Mouse (Mus musculus) bone marrow, adult 2 months (tissue): Measurements from ENCODE around the gene Rrp1b. TPM values are rescaled to one million over a fixed set of nuclear protein-coding genes. Genes with fewer than 3 reads are reported as not detected.

Experiments used
- H3K27ac ChIP-seq: fragments of 200-500 bp; 2 replicates; pipeline ENCODE4 v1.5.1; 2012; ENCODE audit warnings: low read depth, mild to moderate bottlenecking, control low read depth, inconsistent platforms, low read length; ENCODE audit not compliant: control insufficient read depth, poor library complexity, insufficient read depth
- H3K4me1 ChIP-seq: fragments of 200-500 bp; 2 replicates; pipeline ENCODE4 v1.6.1; 2011; ENCODE audit warnings: low read length; ENCODE audit not compliant: control insufficient read depth, insufficient read depth
- H3K4me3 ChIP-seq: fragments of 200-500 bp; replicated peaks from 2 replicates; pipeline ENCODE3; 2011; ENCODE audit warnings: mild to moderate bottlenecking, low read depth, low read length, control low read depth; ENCODE audit not compliant: control insufficient read depth
- CTCF ChIP-seq: fragments of 200-500 bp; IDR thresholded peaks from 2 replicates; pipeline ENCODE4 v1.5.1; 2011; ENCODE audit warnings: low read length, control low read depth; ENCODE audit not compliant: control insufficient read depth, insufficient read depth
- POLR2A ChIP-seq: fragments of 200-500 bp; IDR thresholded peaks from 2 replicates; pipeline ENCODE4 v1.6.1; 2011; ENCODE audit warnings: low read depth, mild to moderate bottlenecking, control low read depth, low read length, borderline replicate concordance; ENCODE audit not compliant: control insufficient read depth
- WGBS: fragments of 180-500 bp; shearing (Covaris S2); methylation state at CpG from one replicate; pipeline ENCODE4 v1.1.7; 2018; 5-methylcytosine and 5-hydroxymethylcytosine counted together
- polyA plus RNA-seq: library from polyadenylated mRNA; stranded (reverse); fragments of >200 nt; gene quantifications from 2 replicates; pipeline ENCODE4 v1.2.4, GENCODE M21; 2011; ENCODE audit warnings: low replicate concordance; ENCODE audit not compliant: missing spikeins, insufficient read depth, insufficient read length

Rrp1b gene
- 18.1 and 40.3 TPM in 2 replicates for polyA plus RNA-seq

DNA sequence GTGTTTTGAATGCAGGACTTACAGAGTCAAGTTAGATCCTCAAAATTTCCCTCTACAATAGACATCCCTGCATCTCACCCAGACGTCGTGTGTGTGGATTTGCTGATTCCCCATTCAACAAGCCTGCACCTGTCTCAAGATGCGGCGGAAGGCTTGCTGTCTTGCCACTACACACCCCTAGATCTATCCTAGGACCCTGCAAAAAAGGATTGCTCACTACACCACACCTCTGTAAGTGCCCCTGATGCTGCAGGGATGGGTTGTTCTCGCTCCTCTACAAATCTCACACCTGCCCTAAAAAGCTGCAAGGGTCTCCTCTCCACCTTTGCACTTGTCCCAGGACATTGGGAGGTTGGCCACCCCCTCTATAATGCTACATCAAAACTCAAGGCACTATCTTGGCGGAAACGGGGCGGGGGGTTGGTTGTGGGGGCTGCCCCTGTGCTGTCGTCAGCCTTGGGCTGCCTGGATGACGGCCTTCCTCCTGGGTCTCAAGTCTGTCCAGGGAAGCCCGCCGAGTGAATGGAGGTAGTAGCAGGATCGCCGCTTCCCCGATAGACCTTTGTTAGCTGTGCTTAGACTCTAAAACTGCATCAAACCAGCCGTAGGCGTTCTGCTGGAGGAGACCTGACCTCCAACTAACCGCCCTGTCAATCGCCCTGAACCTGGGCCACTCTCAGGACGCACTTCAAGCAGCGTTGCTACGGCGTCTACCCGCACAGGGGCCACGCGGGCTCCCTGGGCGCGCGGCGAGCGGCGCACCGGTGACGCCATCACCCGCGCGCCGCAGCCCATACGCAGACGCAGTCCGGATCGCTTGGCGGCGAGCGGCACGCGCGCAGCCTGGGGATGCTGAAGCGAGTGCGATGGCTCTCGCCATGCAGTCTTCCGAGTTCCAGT is at the start of gene Rrp1b, which contains the start of gene Hsf2bp:
Gene Rrp1b, plus strand, starts transcription at position 492 of the 900 bp plus-strand sequence.
Gene Hsf2bp, minus strand, starts transcription at position 741 of the 900 bp plus-strand sequence.
- TF ChIP-seq POLR2A (peak; percentile 78; the same call in 1 of the 2 replicates), CTCF (no peak)
- WGBS: 6% methylated on average over 52 of the region's 52 CpGs
- Histone ChIP-seq H3K27ac (peak within 1 kb of the TSS; percentile 44; the same call in 1 of the 2 replicates), H3K4me1 (no peaks in the 10 kb centered on the region; the same call in 1 of the 2 replicates), H3K4me3 (peak within 1 kb of the TSS; percentile 84)

- H3K27ac ChIP-seq: no peak overlapping the region
- no peak for TF ChIP-seq CTCF
- no peak for TF ChIP-seq POLR2A
- WGBS: 83% methylated on average over 1 of the region's 1 CpGs
- H3K4me1 ChIP-seq: no peaks in the 10 kb centered on the region
- no peak overlapping the region for H3K4me3 ChIP-seq
Measured at GRCm38 (mm10) chr17:31986915-31987314, 49.0 kb upstream of the Rrp1b start.

GRCm38 (mm10) chr17:31989035-31989434 is 46.9 kb upstream of the Rrp1b start:
- H3K4me3 ChIP-seq: no peak overlapping the region
- TF ChIP-seq CTCF (no peak), POLR2A (no peak)
- no peak overlapping the region for H3K27ac ChIP-seq
- WGBS: 88% methylated on average over 2 of the region's 2 CpGs
- no peaks in the 10 kb centered on the region for H3K4me1 ChIP-seq

DNA sequence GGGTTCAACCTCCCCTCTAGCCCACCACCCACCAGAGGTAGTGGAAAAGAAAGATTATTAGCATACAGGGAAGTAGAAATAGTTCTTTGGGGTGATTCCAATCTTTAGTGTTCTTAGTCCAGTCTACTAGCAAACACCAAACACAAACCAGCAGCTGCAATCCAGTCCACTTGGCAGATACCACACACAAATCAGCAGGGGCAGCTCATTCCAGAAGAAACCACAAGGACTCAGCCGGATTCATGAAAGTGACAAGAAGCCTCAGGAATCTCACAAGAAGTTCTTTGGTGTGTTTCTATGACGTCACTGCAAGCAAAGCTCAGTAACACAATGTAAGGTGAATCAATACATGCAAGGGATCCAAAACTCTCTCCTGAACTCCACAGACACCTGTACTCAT is 43.9 kb upstream of the Rrp1b start:
- Histone ChIP-seq H3K4me1 (peaks cover 3% of the 10 kb centered on the region), H3K27ac (no peak overlapping the region), H3K4me3 (no peak overlapping the region)
- WGBS: 62% methylated on average over 2 of the region's 2 CpGs
- TF ChIP-seq CTCF: no peak
- no peak for TF ChIP-seq POLR2A

DNA sequence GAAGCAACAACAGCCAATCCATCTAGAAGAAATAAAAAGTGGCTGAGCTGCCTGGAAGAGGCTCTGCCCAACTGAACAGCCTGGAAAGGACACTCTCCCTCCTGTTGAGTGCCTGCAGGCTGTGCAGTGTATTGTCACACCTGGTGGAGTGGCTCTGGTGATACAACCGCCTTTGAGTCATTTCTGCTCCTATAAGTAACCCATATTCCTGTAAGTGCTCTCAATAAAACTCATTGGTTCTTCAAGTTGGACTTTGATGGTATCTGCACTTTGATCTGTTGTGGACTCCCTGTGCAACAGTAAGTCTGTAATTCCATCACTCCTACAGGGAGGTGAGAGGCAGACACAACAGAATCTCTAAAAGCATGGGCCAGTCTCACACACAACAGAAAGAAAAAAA is 42.5 kb upstream of the Rrp1b start:
- TF ChIP-seq POLR2A (no peak), CTCF (no peak)
- no peak overlapping the region for H3K4me3 ChIP-seq
- no peak overlapping the region for H3K27ac ChIP-seq
- WGBS: 89% methylated on average over 1 of the region's 1 CpGs
- peaks cover 3% of the 10 kb centered on the region for H3K4me1 ChIP-seq

DNA sequence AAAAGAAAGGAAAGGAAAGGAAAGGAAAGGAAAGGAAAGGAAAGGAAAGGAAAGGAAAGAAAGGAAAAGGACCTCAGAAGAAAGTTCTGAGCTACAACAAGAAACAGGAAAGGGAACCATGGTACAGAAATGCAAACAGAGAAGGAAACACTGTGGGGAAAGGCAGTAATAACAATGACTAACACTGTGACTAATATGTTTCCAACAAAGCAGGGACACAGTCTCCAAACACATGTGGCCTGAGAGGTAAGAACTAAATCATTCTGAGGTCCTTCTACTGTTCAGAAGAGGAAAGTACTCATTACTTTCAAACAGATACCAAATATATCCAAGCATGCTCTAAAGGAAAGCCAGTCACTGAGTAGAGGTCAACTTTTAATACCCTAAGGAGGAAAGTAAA is 41.8 kb upstream of the Rrp1b start:
- no peak for TF ChIP-seq POLR2A
- no peak overlapping the region for H3K27ac ChIP-seq
- H3K4me1 ChIP-seq: peaks cover 3% of the 10 kb centered on the region
- H3K4me3 ChIP-seq: no peak overlapping the region

- 20% methylated on average over 2 of the region's 2 CpGs for WGBS
- H3K4me1 ChIP-seq: peaks cover 3% of the 10 kb centered on the region
- no peak overlapping the region for H3K27ac ChIP-seq
- H3K4me3 ChIP-seq: no peak overlapping the region
- no peak for TF ChIP-seq CTCF
- TF ChIP-seq POLR2A: no peak
Measured at GRCm38 (mm10) chr17:31995784-31996183, 40.1 kb upstream of the Rrp1b start.

DNA sequence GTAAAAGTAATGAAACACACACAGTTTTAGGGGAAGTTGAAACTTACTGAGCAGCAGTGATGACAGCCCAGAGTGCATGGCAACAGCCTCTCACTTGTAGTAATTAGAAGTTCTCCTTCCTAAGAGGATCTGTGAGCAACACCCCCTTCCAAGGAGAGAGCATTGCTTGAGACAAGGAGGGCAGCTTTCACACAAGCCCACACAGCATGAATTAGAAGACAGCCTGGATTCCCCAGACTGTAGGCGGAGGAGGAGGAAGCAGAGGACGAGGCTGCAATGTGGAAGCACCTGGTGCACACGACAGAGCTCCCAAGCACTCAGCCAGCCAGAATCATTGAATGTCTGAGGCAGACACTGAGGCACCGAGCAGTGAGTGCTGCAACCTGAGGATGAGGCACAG is 39.6 kb upstream of the Rrp1b start:
- WGBS: 55% methylated on average over 4 of the region's 4 CpGs
- Histone ChIP-seq H3K27ac (peak overlapping the region; percentile 20; the same call in 1 of the 2 replicates), H3K4me1 (peaks cover 3% of the 10 kb centered on the region), H3K4me3 (no peak overlapping the region)
- TF ChIP-seq POLR2A: no peak
- no peak for TF ChIP-seq CTCF

DNA sequence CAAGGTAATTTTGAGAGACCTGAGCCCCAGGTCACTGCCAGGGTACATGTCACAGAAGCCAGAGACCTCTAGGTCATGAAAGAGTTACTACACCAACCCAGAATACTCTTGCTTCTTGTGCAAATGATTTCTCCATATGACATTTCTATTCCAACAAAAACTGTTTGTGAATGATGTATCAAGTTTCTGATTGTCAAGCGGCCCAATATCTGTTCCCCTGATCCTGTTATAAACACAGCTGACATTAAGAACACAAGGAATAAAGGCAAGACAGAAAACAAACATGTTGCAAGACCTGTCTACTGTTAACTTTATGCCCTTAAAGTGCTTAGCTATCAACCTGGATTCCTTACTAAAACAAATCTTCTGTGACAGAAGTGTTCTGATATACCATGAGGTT is 37.5 kb upstream of the Rrp1b start:
- Histone ChIP-seq H3K4me1 (peaks cover 3% of the 10 kb centered on the region), H3K4me3 (no peak overlapping the region), H3K27ac (no peak overlapping the region)
- TF ChIP-seq POLR2A: no peak
- no peak for TF ChIP-seq CTCF
- whole genome bisulfite sequencing: 71% methylated on average over 1 of the region's 1 CpGs

DNA sequence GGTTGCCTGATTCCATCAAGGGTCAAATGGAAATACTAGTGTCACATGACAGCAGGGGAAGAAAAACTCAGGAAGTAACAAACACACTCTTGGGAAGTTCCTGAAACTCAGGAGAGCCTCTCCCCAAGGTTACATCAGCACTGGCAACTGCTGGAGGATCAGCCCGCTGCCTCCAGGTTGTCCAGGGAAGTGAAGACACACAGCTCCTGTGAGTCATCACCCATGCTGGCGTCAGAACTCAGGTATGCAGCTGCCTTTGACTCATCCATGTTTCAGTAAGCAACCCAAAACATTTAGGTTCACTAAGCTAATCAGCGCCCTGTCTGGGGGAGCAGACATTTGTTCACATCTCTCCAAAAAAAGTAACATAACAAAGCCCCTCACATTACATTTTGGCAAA is 32.6 kb upstream of the Rrp1b start:
- Histone ChIP-seq H3K4me3 (no peak overlapping the region), H3K4me1 (no peaks in the 10 kb centered on the region), H3K27ac (no peak overlapping the region)
- TF ChIP-seq POLR2A (no peak), CTCF (no peak)
- WGBS: 74% methylated on average over 3 of the region's 3 CpGs
